Mouse (Mus musculus) lung, embryonic 14.5 days (tissue): ENCODE results near the gene Tmem159. TPM values are rescaled to one million over a fixed set of nuclear protein-coding genes. Genes with fewer than 3 reads are reported as not detected.

Experiments
- ATAC-seq: fragments of 200-750 bp; cut with Nextera tagmentation; 2 replicates; pipeline ENCODE4 v1.8.0; 2017; ENCODE audit warnings: mild to moderate bottlenecking, moderate TSS enrichment, moderate library complexity; ENCODE audit not compliant: insufficient read depth
- DNase-seq: peaks from one replicate; pipeline ENCODE4 v3.0.0-alpha.2; 2015
- H3K27ac ChIP-seq: fragments of 300-500 bp; sonication (generic); 2 replicates; pipeline ENCODE4 v1.5.1; 2014; ENCODE audit warnings: low read depth, mild to moderate bottlenecking, moderate library complexity
- H3K27me3 ChIP-seq: fragments of 300-500 bp; sonication (generic); 2 replicates; pipeline ENCODE4 v1.6.1; 2014; ENCODE audit warnings: low read length, control low read depth; ENCODE audit not compliant: insufficient read depth
- H3K36me3 ChIP-seq: fragments of 300-500 bp; sonication (generic); 2 replicates; pipeline ENCODE4 v1.6.1; 2014; ENCODE audit warnings: control low read depth; ENCODE audit not compliant: insufficient read depth
- H3K4me1 ChIP-seq: fragments of 300-500 bp; sonication (generic); 2 replicates; pipeline ENCODE4 v1.6.1; 2014; ENCODE audit warnings: antibody characterized with exemption, control low read depth; ENCODE audit not compliant: insufficient read depth
- H3K4me2 ChIP-seq: fragments of 300-500 bp; sonication (generic); 2 replicates; pipeline ENCODE4 v1.6.1; 2014; ENCODE audit warnings: mild to moderate bottlenecking
- H3K4me3 ChIP-seq: fragments of 300-500 bp; sonication (generic); 2 replicates; pipeline ENCODE4 v1.5.1; 2014; ENCODE audit warnings: low read depth, low read length
- H3K9ac ChIP-seq: fragments of 300-500 bp; sonication (generic); 2 replicates; pipeline ENCODE4 v1.6.1; 2014
- H3K9me3 ChIP-seq: fragments of 300-500 bp; sonication (generic); 2 replicates; pipeline ENCODE4 v1.6.1; 2016; ENCODE audit warnings: low read depth, low read length, control low read depth
- CTCF ChIP-seq: IDR thresholded peaks from 2 replicates; pipeline ENCODE4 v1.5.1; 2016; ENCODE audit warnings: antibody characterized with exemption, low read depth
- WGBS: fragments of 180-500 bp; shearing (Covaris S2); extraction: QIAGEN DNeasy Blood & Tissue Kit; methylation state at CpG from one replicate; pipeline ENCODE4 v1.1.7; 2014; 5-methylcytosine and 5-hydroxymethylcytosine counted together
- polyA plus RNA-seq: library from polyadenylated mRNA; unstranded; fragments of >200 nt; fragmentation: Nextera tagmentation; extraction: Ambion mirVana; gene quantifications from 2 replicates; pipeline ENCODE4 v1.2.1, GENCODE M21; 2014

The Tmem159 gene
- polyA plus RNA-seq, 1 experiment from 2014 or later: 33.5 TPM

DNA sequence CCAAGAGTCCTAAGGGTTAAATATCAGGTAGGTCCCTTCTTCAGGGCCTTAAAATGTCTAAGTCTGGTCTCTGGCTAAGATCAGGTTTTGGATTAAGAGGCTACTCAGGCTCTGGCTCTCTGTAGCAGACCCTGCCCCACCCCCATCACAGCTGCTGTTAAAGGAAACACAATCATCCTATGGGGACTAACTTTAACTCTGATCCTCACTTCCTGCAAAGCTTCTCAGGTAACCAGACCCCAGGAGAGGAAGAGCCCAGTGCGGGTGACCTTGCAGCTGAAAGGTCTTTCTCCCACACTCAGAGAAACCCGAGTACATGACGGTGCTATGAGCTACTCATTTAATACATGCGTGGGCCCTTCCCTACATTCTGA is 25.5 kb downstream of the Tmem159 start:
- Histone ChIP-seq H3K4me1 (peaks cover 3% of the 10 kb centered on the region), H3K27ac (no peak overlapping the region), H3K4me3 (no peak overlapping the region), H3K9me3 (no peaks in the 10 kb centered on the region), H3K27me3 (no peaks in the 10 kb centered on the region), H3K36me3 (no peaks in the 10 kb centered on the region), H3K9ac (no peak overlapping the region), H3K4me2 (no peak overlapping the region)
- DNase-seq: no peak
- WGBS: 37% methylated on average over 4 of the region's 4 CpGs
- TF ChIP-seq CTCF: no peak
- ATAC-seq: no peak

DNA sequence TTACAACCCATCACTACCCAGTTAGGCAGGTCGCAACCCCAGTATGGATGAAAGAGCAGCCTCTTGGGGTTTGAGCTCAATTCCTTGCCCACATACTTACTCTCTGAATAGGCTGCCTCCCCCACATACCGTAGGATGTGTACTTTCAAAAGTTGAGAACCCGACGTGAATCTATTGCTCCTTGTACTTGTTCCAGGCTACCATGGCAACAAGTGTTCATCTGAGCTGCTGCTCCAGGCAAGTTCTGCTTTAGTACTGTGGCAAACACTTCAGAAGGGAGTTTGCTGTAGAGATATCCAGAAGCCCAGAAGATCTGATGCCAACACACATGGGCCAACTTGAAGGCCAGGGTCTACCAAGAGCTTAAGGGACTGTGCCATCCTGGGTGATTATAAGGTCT is 26.8 kb downstream of the Tmem159 start:
- 56% methylated on average over 4 of the region's 4 CpGs for WGBS
- ATAC-seq (0 out of 2 replicates have a peak, but pooled peaks have one; percentile 12), DNase-seq (peak; percentile 46)
- no peak overlapping the region for H3K9ac ChIP-seq
- no peak for TF ChIP-seq CTCF
- H3K27me3 ChIP-seq: no peaks in the 10 kb centered on the region
- no peaks in the 10 kb centered on the region for H3K36me3 ChIP-seq
- H3K9me3 ChIP-seq: no peaks in the 10 kb centered on the region
- no peak overlapping the region for H3K27ac ChIP-seq
- H3K4me1 ChIP-seq: peaks cover 3% of the 10 kb centered on the region
- H3K4me3 ChIP-seq: no peak overlapping the region
- H3K4me2 ChIP-seq: no peak overlapping the region

DNA sequence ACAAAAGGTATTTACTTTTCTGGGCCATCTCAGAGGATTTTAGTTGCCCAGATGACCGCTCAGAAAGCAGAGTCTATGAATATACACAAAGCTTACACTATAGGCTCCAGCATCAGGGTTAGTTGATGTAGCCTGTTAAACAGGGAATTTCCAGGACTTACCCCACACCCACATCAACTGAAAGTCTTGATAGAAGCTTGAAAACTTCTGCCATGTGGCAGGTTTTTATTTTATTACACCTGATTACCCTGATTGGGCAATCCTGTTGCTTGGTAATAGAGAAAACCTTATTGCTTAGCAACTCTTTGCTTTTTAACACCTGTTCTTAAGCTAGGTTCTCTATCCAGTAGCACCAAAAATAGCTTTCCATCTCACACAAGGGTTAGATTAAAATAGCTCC is 40.6 kb downstream of the Tmem159 start:
- Histone ChIP-seq H3K9ac (no peak overlapping the region), H3K27me3 (no peaks in the 10 kb centered on the region), H3K9me3 (no peaks in the 10 kb centered on the region), H3K4me2 (no peak overlapping the region), H3K4me1 (no peaks in the 10 kb centered on the region), H3K4me3 (no peak overlapping the region), H3K27ac (no peak overlapping the region), H3K36me3 (no peaks in the 10 kb centered on the region)
- WGBS: 79% methylated on average over 1 of the region's 1 CpGs
- DNase-seq (no peak), ATAC-seq (no peak)
- TF ChIP-seq CTCF: no peak

DNA sequence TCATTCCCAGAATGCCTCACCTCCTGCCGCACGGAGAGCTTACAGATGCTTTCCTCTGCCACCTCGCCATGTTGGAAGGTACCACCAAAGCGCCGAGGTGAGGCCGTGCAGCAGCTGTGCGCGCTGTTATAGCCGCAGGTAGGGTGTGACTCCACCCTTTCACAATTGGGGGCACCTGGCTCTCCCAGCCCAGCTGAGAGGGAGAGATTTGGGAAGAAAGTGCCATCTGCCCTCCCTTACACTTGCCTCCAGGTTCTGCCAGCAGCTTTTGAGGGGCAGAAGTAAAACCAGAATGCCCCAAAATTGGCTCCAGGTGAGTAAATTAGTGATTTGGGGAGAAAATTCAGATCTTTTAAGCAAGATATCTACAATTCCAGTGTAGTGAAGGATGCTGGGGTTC is 43.0 kb downstream of the Tmem159 start, which contains the start of gene Zp2:
TSS of gene Zp2 (minus strand) at position 101 of the 400 bp plus-strand sequence.
- DNase-seq (no peak), ATAC-seq (no peak)
- no peak within 1 kb of the TSS for H3K4me3 ChIP-seq
- no peak within 1 kb of the TSS for H3K27ac ChIP-seq
- H3K9ac ChIP-seq: no peak within 1 kb of the TSS
- H3K4me1 ChIP-seq: no peaks in the 10 kb centered on the region
- H3K9me3 ChIP-seq: no peaks in the 10 kb centered on the region
- no peak within 1 kb of the TSS for H3K4me2 ChIP-seq
- 75% methylated on average over 9 of the region's 9 CpGs for WGBS
- H3K36me3 ChIP-seq: no peaks in the 10 kb centered on the region
- no peaks in the 10 kb centered on the region for H3K27me3 ChIP-seq
- TF ChIP-seq CTCF: no peak

DNA sequence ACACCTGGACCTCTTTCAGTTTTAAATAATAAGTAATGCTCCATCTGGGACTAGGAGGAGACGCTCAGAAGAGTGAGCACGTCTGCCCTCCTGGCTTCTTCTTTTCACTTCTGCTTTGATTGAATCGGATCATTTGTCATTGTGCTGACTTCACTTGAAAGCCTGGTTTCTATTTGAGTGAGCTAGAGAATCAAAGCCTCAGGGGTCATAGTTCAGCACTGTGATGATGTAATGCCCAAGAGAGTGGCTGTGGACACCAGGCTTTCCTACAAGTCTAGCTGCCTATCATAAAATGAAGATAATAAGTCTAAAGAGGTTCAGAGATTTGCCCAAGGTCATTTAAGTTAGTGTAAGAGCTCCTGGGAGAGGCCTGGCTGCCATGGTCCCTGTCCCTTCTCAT is 48.1 kb downstream of the Tmem159 start:
- ATAC-seq (no peak), DNase-seq (no peak)
- H3K9ac ChIP-seq: no peak overlapping the region
- TF ChIP-seq CTCF: no peak
- no peak overlapping the region for H3K4me3 ChIP-seq
- H3K9me3 ChIP-seq: no peaks in the 10 kb centered on the region
- H3K4me2 ChIP-seq: no peak overlapping the region
- no peaks in the 10 kb centered on the region for H3K4me1 ChIP-seq
- H3K36me3 ChIP-seq: no peaks in the 10 kb centered on the region
- H3K27me3 ChIP-seq: no peaks in the 10 kb centered on the region
- H3K27ac ChIP-seq: no peak overlapping the region
- 26% methylated on average over 3 of the region's 3 CpGs for WGBS

DNA sequence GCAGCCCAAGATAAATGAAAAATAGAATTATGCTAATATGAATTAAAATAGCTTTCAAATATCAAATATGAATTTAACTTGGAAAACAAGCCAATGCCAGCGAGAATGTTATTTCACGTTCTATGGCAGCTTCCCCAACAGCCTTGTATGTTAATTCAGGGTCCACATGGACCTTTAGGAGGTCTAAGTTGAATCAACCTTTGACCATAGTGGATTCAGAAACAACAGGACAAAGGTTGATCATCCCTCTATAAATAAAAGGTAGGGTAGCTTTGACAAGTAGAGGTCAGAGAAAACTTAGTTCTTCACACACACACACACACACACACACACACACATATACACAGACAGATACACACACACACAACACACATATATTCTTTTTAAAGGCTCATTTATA is 48.7 kb downstream of the Tmem159 start:
- no peaks in the 10 kb centered on the region for H3K9me3 ChIP-seq
- WGBS: 81% methylated on average over 2 of the region's 2 CpGs
- TF ChIP-seq CTCF: no peak
- no peak for DNase-seq
- no peak overlapping the region for H3K4me2 ChIP-seq
- H3K36me3 ChIP-seq: no peaks in the 10 kb centered on the region
- no peaks in the 10 kb centered on the region for H3K27me3 ChIP-seq
- no peak for ATAC-seq
- H3K9ac ChIP-seq: no peak overlapping the region
- no peak overlapping the region for H3K4me3 ChIP-seq
- H3K4me1 ChIP-seq: no peaks in the 10 kb centered on the region
- H3K27ac ChIP-seq: no peak overlapping the region

DNA sequence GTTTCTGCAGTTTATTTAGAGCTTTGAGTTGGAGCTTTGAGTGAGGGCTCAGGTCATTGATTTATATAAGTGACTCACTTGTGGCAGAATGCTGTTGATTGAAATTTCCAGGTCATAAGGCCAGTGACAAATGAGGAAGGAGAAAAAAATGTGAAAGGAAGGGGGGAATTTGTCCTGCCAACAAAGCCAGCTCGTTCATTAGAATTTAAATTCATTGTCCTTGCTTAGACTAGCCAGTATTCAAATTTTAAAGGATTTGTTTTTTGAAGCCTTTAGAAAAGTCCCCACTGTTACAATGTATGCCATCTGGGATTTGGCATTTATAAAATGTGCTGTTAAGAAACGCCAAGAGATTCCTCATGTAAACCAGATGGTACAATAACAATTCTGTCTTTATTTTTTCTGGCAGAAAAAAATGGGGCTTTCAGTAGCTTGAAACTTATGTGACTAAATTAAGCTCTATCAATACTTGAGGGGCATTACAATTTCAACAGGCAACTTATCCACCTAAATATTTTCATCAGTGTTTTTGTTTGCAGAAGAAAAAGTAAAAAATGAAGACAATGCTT is 54.8 kb downstream of the Tmem159 start:
- Histone ChIP-seq H3K4me3 (no peak overlapping the region), H3K4me1 (no peaks in the 10 kb centered on the region), H3K4me2 (no peak overlapping the region), H3K27ac (no peak overlapping the region), H3K27me3 (no peaks in the 10 kb centered on the region), H3K9ac (no peak overlapping the region), H3K9me3 (no peaks in the 10 kb centered on the region), H3K36me3 (no peaks in the 10 kb centered on the region)
- TF ChIP-seq CTCF: no peak
- ATAC-seq (no peak), DNase-seq (no peak)
- WGBS: 28% methylated on average over 2 of the region's 2 CpGs
